Mouse (Mus musculus) embryonic facial prominence, embryonic 10.5 days (tissue): Measurements from ENCODE around the gene Tspear. TPM values are rescaled to one million over a fixed set of nuclear protein-coding genes. Genes with fewer than 3 reads are reported as not detected.

Experiments used
- DNase-seq: peaks from one replicate; pipeline ENCODE4 v3.0.0-alpha.2; 2017; ENCODE audit warnings: low spot score
- H3K27ac ChIP-seq: fragments of 300-500 bp; sonication (generic); replicated peaks from 2 replicates; pipeline ENCODE4 v1.5.1; 2016; ENCODE audit warnings: mild to moderate bottlenecking
- H3K27me3 ChIP-seq: fragments of 300-500 bp; sonication (generic); replicated peaks from 2 replicates; pipeline ENCODE4 v1.6.1; 2016; ENCODE audit warnings: low read depth, mild to moderate bottlenecking; ENCODE audit not compliant: poor library complexity, severe bottlenecking
- H3K36me3 ChIP-seq: fragments of 300-500 bp; sonication (generic); replicated peaks from 2 replicates; pipeline ENCODE4 v1.6.1; 2016; ENCODE audit warnings: mild to moderate bottlenecking, moderate library complexity
- H3K4me1 ChIP-seq: fragments of 300-500 bp; sonication (generic); 2 replicates; pipeline ENCODE4 v1.6.1; 2016
- H3K4me3 ChIP-seq: fragments of 300-500 bp; sonication (generic); 2 replicates; pipeline ENCODE4 v1.5.1; 2016; ENCODE audit warnings: mild to moderate bottlenecking, moderate library complexity
- H3K9me3 ChIP-seq: fragments of 300-500 bp; sonication (generic); 2 replicates; pipeline ENCODE4 v1.6.1; 2016; ENCODE audit warnings: mild to moderate bottlenecking
- WGBS: fragments of 180-500 bp; shearing (Covaris S2); methylation state at CpG from one replicate; pipeline ENCODE4 v1.1.7; 2016; 5-methylcytosine and 5-hydroxymethylcytosine counted together
- polyA plus RNA-seq: library from polyadenylated mRNA; unstranded; fragments of >200 nt; fragmentation: Nextera tagmentation; extraction: Ambion mirVana; gene quantifications from 2 replicates; pipeline ENCODE4 v1.2.1, GENCODE M21; 2016

The Tspear gene
- polyA plus RNA-seq, 1 experiment from 2014 or later: 0.97 TPM

DNA sequence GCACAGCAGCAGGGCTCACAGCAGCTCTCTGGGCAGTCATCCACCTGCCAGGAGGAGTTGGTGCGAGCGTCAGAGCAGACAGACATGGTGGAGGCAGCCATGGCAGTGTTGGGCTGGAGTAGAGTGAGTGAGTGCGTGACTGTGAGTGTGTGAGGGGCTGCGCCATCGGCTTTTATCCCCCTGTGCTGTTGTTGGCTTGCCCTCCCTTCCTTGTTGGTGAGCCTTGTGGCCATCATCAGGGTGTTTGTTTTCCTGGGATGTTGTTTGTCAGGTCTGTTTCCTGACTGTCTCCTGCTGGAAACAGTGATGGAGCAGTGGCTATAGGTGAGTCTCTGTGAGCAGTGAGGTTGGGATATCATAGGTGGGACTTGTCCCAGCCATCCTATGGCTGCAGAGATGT, 125.4 kb downstream of the Tspear start, which contains the start of gene Gm9507:
TSS of gene Gm9507 (minus strand) at position 101 of the 400 bp plus-strand sequence.
- no peak within 1 kb of the TSS for H3K27ac ChIP-seq
- peaks cover 5% of the 10 kb centered on the region; the same call in 1 of the 2 replicates for H3K9me3 ChIP-seq
- no peaks in the 10 kb centered on the region for H3K4me1 ChIP-seq
- WGBS: 85% methylated on average over 5 of the region's 5 CpGs
- H3K4me3 ChIP-seq: no peak within 1 kb of the TSS
- no peak for DNase-seq
- no peaks in the 10 kb centered on the region for H3K36me3 ChIP-seq
- no peaks in the 10 kb centered on the region for H3K27me3 ChIP-seq

DNA sequence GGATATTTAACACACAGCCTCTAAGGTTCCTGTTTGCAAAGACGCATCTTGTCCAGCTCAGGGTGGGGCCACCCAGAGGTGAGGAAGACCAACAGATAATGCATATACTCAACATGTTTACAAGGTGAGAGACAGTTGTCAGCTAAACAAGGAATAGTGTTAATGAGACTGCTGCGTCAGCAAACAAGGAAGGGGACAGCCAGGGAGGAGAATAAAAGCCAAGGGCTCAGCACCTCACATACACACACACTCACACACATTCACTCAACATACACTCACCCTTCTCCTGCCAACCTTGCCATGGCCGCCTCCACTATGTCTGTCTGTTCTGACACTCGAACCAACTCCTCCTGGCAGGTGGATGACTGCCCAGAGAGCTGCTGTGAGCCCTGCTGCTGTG, 128.0 kb downstream of the Tspear start, which contains the start of gene Gm2696:
TSS of gene Gm2696 (plus strand) at position 301 of the 400 bp plus-strand sequence.
- Histone ChIP-seq H3K4me3 (no peak within 1 kb of the TSS), H3K36me3 (no peaks in the 10 kb centered on the region), H3K27ac (no peak within 1 kb of the TSS), H3K27me3 (no peaks in the 10 kb centered on the region), H3K9me3 (no peaks in the 10 kb centered on the region), H3K4me1 (no peaks in the 10 kb centered on the region)
- WGBS: 57% methylated on average over 4 of the region's 4 CpGs
- no peak for DNase-seq

DNA sequence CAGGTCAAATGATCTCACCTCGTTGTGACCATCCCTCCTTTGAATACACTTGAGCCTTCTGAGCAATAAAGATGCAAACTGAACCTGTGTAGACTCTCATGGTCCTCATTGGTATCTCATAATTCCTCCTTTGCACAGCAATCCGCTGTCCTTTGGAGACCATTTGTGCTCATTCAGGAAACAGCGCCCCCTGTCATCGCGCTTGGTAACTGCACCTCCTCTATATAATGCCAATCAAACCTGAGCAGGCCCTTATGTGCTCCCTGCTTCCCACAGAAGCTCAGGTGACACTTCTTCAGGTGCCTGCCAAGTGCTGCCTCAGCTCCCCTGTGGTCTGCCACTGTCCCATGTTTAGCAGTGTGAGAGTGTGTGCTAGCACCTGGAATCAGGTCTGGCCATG, 129.1 kb downstream of the Tspear start:
- peak; percentile 43 for DNase-seq
- Histone ChIP-seq H3K4me3 (no peak overlapping the region), H3K36me3 (no peaks in the 10 kb centered on the region), H3K4me1 (no peaks in the 10 kb centered on the region), H3K9me3 (no peaks in the 10 kb centered on the region), H3K27ac (no peak overlapping the region), H3K27me3 (no peaks in the 10 kb centered on the region)
- 34% methylated on average over 5 of the region's 5 CpGs for WGBS

DNA sequence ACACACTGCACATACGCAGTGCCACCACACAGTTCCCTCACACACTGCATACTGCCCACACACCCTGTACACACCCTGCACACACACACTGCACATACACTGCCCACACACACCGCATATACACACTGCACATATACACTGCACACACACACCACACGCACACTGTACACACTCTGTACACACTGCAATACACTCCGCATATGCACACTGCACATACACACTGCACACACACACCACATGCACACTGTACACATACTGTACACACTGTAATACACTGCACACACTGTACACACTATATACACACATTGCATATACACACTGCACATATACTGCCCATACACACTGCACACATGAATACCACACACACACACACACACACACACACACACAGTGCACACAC, 132.2 kb downstream of the Tspear start:
- Histone ChIP-seq H3K4me1 (no peaks in the 10 kb centered on the region), H3K27me3 (no peaks in the 10 kb centered on the region), H3K36me3 (no peaks in the 10 kb centered on the region), H3K27ac (no peak overlapping the region), H3K4me3 (no peak overlapping the region), H3K9me3 (0 out of 2 replicates have a peak, but pooled peaks cover 2% of the 10 kb centered on the region)
- DNase-seq: no peak
- 93% methylated on average over 4 of the region's 4 CpGs for WGBS

DNA sequence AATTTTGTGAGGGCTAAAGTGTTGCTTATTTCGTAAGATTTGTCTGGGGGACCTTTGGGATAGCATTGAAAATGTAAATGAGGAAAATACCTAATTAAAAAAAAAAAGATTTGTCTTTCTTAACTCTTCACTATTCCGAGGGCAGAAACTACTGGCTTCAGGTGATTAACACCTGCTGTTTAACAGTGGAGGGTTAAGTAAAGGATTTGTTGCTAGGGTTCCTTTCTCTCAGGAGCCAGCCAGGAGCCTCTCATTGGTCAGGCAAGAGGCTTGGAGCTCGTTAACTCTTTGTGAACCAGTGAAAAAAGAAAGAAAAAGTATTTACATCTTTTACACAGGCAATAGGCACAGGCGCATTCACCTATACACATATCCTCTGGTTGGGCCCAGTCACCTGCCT, 132.8 kb downstream of the Tspear start:
- Histone ChIP-seq H3K4me1 (no peaks in the 10 kb centered on the region), H3K36me3 (no peaks in the 10 kb centered on the region), H3K9me3 (0 out of 2 replicates have a peak, but pooled peaks cover 2% of the 10 kb centered on the region), H3K4me3 (no peak overlapping the region), H3K27me3 (no peaks in the 10 kb centered on the region), H3K27ac (no peak overlapping the region)
- 29% methylated on average over 4 of the region's 4 CpGs for WGBS
- no peak for DNase-seq

DNA sequence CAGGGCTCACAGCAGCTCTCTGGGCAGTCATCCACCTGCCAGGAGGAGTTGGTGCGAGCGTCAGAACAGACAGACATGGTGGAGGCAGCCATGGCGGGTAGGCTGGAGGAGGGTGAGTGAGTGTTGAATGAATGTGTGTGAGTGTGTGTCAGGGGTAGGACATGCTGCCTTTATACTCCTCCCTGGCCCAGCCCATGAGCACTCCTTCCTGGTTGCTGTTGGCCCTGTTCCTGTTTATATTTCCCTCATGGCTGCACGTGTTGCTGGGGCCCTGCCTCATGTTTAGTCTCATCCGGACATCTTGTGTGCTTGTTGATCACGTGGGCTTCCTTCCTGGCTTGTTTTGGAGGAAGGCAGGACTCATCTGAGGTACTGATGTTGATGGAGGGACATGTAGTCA, 140.6 kb downstream of the Tspear start, which contains the start of gene Krtap10-4:
TSS of gene Krtap10-4 (minus strand) at position 145 of the 400 bp plus-strand sequence.
- Histone ChIP-seq H3K4me1 (no peaks in the 10 kb centered on the region), H3K27ac (no peak within 1 kb of the TSS), H3K4me3 (no peak within 1 kb of the TSS), H3K27me3 (no peaks in the 10 kb centered on the region), H3K9me3 (0 out of 2 replicates have a peak, but pooled peaks cover 2% of the 10 kb centered on the region), H3K36me3 (no peaks in the 10 kb centered on the region)
- 78% methylated on average over 6 of the region's 6 CpGs for WGBS
- no peak for DNase-seq

DNA sequence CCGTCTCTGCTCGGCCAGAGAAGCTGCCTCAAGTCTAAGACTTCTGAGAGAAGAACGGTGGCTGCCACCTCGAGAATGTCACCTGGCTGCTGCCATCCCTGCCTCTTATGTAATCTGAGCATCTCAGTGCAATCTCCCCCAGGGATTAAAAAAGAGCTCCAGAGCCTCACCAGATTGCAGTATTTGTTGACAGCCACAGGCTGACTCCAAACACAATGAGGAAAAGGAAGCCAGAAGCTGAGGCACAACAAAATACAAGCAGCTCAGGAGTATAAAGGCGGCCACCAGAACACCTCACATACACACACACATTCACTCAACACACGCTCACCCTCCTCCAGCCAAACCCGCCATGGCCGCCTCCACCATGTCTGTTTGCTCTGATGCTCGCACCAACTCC, 149.3 kb downstream of the Tspear start, which contains the start of gene Krtap10-10:
TSS of gene Krtap10-10 (plus strand) at position 301 of the 400 bp plus-strand sequence.
- DNase-seq: no peak
- no peaks in the 10 kb centered on the region for H3K9me3 ChIP-seq
- no peak within 1 kb of the TSS for H3K4me3 ChIP-seq
- H3K4me1 ChIP-seq: no peaks in the 10 kb centered on the region
- no peak within 1 kb of the TSS for H3K27ac ChIP-seq
- WGBS: 69% methylated on average over 9 of the region's 9 CpGs
- H3K36me3 ChIP-seq: no peaks in the 10 kb centered on the region
- H3K27me3 ChIP-seq: no peaks in the 10 kb centered on the region

DNA sequence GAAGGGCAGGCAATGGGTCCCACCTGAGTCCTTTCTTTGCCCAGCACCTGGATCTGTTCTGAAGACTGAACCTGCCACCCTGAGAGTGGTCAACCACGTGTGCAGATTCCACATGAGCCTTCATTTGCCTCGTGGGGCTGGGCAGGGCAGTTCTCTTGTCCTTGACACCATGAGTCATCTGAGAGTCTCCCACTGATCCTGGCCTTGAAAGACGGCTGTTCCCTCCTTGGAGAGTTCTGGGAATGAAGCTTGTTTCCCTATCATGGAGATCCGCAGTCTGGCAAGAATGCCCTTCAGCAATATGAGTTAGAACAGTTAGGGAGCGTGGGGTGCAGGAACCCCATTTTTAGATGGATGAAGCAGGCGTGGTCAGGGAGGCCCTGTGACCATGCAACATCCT, 152.6 kb downstream of the Tspear start:
- Histone ChIP-seq H3K4me3 (no peak overlapping the region), H3K9me3 (peaks cover 12% of the 10 kb centered on the region), H3K27ac (no peak overlapping the region), H3K4me1 (no peaks in the 10 kb centered on the region), H3K36me3 (no peaks in the 10 kb centered on the region), H3K27me3 (no peaks in the 10 kb centered on the region)
- WGBS: 80% methylated on average over 6 of the region's 6 CpGs
- DNase-seq: no peak

DNA sequence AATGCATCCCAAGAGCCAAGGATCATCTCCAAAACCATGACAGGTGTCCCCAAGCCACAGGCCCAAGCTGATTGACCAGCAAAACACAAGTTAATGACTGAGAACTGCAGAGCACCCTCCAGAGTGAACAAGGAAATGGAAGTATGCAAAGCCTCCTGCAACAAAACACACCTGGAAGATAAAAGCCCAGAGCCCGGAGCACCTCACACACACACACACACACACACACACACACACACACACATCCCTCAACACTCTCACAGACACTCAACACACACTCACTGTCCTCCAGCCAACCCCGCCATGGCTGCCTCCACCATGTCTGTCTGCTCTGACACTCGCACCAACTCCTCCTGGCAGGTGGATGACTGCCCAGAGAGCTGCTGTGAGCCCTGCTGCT, 160.1 kb downstream of the Tspear start, which contains the start of gene Gm36176:
TSS of gene Gm36176 (plus strand) at position 301 of the 400 bp plus-strand sequence.
- 77% methylated on average over 3 of the region's 3 CpGs for WGBS
- no peak within 1 kb of the TSS for H3K4me3 ChIP-seq
- H3K27ac ChIP-seq: no peak within 1 kb of the TSS
- no peak for DNase-seq
- no peaks in the 10 kb centered on the region for H3K4me1 ChIP-seq
- H3K9me3 ChIP-seq: peaks cover 22% of the 10 kb centered on the region
- no peaks in the 10 kb centered on the region for H3K27me3 ChIP-seq
- H3K36me3 ChIP-seq: no peaks in the 10 kb centered on the region

DNA sequence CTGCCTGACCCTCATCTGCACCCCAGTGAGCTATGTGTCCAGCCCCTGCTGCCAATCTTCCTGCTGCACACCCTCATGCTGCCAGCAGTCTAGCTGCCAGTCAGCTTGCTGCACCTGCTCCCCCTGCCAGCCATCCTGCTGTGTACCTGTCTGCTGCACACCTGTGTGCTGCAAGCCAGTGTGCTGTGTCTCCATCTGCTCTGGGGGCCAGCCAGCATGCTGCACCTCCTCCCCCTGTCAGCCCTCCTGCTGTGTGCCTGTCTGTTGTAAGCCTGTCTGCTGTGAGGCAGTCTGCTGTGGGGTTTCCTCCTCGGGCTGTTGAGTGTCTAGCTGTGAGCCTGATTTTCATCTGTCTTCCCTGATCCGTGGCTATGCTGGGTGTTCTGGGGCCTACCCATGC, 160.6 kb downstream of the Tspear start:
- H3K36me3 ChIP-seq: no peaks in the 10 kb centered on the region
- DNase-seq: no peak
- no peaks in the 10 kb centered on the region for H3K4me1 ChIP-seq
- no peak overlapping the region for H3K4me3 ChIP-seq
- no peak overlapping the region for H3K27ac ChIP-seq
- H3K27me3 ChIP-seq: no peaks in the 10 kb centered on the region
- 16% methylated on average over 2 of the region's 2 CpGs for WGBS
- peaks cover 22% of the 10 kb centered on the region for H3K9me3 ChIP-seq

DNA sequence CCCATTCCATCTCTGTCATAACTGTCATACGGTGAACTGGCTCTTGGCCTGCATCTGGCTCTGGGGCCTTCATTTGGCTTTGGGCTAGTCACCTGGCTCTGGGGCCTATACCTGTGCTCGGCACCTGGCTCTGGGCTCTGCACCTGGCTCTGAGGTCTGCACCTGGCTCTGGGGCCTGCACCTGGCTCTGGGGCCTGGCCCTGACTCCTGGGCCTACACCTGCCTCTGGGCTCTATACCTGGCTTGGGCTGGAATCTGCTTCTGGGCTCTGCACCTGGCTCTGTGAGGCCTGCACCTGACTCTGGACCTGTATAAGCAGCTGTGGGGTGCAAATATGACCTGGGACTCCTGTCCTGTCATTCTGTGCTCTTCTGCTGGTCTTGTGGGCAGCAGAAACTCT, 161.2 kb downstream of the Tspear start:
- no peak overlapping the region for H3K4me3 ChIP-seq
- H3K36me3 ChIP-seq: no peaks in the 10 kb centered on the region
- peaks cover 22% of the 10 kb centered on the region for H3K9me3 ChIP-seq
- H3K27me3 ChIP-seq: no peaks in the 10 kb centered on the region
- DNase-seq: no peak
- no peak overlapping the region for H3K27ac ChIP-seq
- no peaks in the 10 kb centered on the region for H3K4me1 ChIP-seq
- WGBS: 74% methylated on average over 2 of the region's 2 CpGs

DNA sequence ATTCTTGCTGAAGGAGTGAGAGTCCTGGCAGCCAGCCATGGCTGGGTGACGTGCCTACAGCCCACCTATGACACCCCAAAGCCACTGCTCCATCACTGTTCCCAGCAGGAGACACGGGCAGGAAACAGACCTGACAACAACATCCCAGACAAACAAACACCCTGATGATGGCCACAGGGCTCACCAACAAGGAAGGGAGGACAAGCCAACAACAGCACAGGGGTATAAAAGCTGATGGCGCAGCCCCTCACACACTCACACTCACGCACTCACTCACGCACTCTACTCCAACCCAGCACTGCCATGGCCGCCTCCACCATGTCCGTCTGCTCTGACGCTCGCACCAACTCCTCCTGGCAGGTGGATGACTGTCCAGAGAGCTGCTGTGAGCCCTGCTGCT, 166.2 kb downstream of the Tspear start, which contains the start of gene Gm10318:
TSS of gene Gm10318 (plus strand) at position 301 of the 400 bp plus-strand sequence.
- H3K4me3 ChIP-seq: no peak within 1 kb of the TSS
- H3K27me3 ChIP-seq: no peaks in the 10 kb centered on the region
- 66% methylated on average over 9 of the region's 9 CpGs for WGBS
- H3K27ac ChIP-seq: no peak within 1 kb of the TSS; the same call in 1 of the 2 replicates
- H3K4me1 ChIP-seq: no peaks in the 10 kb centered on the region
- H3K36me3 ChIP-seq: no peaks in the 10 kb centered on the region
- H3K9me3 ChIP-seq: peaks cover 6% of the 10 kb centered on the region; the same call in 1 of the 2 replicates
- no peak for DNase-seq

DNA sequence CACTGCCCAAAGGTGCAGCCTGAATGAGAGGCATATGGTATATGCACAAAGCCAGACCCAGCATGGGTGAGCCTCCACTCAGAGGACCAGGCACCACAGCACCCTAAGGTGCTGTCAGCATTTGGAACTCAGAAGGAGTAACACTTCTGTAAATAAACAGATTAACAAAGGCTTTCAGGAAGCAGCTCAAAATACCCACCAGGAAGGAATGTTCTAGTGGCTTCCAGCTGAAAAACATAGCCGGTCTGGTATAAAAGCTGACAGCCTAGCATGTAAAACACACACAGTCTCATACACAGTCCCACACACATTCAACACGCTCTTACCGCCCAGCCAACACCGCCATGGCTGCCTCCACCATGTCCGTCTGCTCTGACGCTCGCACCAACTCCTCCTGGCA, 175.3 kb downstream of the Tspear start, which contains the start of gene Gm3285:
TSS of gene Gm3285 (plus strand) at position 301 of the 400 bp plus-strand sequence.
- WGBS: 46% methylated on average over 7 of the region's 7 CpGs
- no peak within 1 kb of the TSS for H3K27ac ChIP-seq
- DNase-seq: no peak
- H3K9me3 ChIP-seq: no peaks in the 10 kb centered on the region
- no peaks in the 10 kb centered on the region for H3K36me3 ChIP-seq
- no peak within 1 kb of the TSS for H3K4me3 ChIP-seq
- no peaks in the 10 kb centered on the region for H3K27me3 ChIP-seq
- peaks cover 10% of the 10 kb centered on the region for H3K4me1 ChIP-seq
